Mouse (Mus musculus) MEL-GATA-1-ER (cell line): ENCODE measurements around the gene Olfr1025-ps1.

Experiments used
- DNase-seq: peaks from one replicate; pipeline ENCODE4 v3.0.0-alpha.2; 2012; ENCODE audit warnings: low read depth; ENCODE audit errors: extremely low read depth

The Olfr1025-ps1 gene

GRCm38 (mm10) chr2:85914893-85915292 lies at the start of gene Olfr1025-ps1:
Gene Olfr1025-ps1 (plus strand): TSS chr2:85915193.
- no peak for DNase-seq

- DNase-seq, result no peak
Observed at GRCm38 (mm10) chr2:85868294-85868693, 46.7 kb upstream of the Olfr1025-ps1 start, which contains the start of gene Olfr1022. Gene Olfr1022 (plus strand): TSS chr2:85868594.

GRCm38 (mm10) chr2:85885340-85885739 lies 29.7 kb upstream of the Olfr1025-ps1 start, which contains the start of gene Olfr1023:
Gene Olfr1023 (plus strand): TSS chr2:85885640.
- DNase-seq, result no peak

GRCm38 (mm10) chr2:85904952-85905351 lies 10.0 kb upstream of the Olfr1025-ps1 start, which contains the start of gene Olfr1024:
Gene Olfr1024 (minus strand): TSS chr2:85905052.
- DNase-seq, result no peak

GRCm38 (mm10) chr2:85913197-85913596 lies 1.8 kb upstream of the Olfr1025-ps1 start:
- no peak for DNase-seq

- no peak for DNase-seq
Observed at GRCm38 (mm10) chr2:85921258-85921657, 6.3 kb downstream of the Olfr1025-ps1 start, which contains the start of gene Olfr1026. Gene Olfr1026 (plus strand): TSS chr2:85921558.

GRCm38 (mm10) chr2:85950137-85950536 lies 35.1 kb downstream of the Olfr1025-ps1 start, which contains the start of gene Olfr1028:
Gene Olfr1028 (plus strand): TSS chr2:85950437.
- DNase-seq, result no peak
